Mouse (Mus musculus) limb, embryonic 14.5 days (tissue): ENCODE results near the gene Has3. TPM values are rescaled to one million over a fixed set of nuclear protein-coding genes. Genes with fewer than 3 reads are reported as not detected.
"Not testable (repeated sequence)": the region's sequence is repeated elsewhere in the genome, so short reads cannot be mapped to it uniquely, and the experiment has no call there.

Experiments used
- ATAC-seq: fragments of 200-750 bp; cut with Nextera tagmentation; 2 replicates; pipeline ENCODE4 v1.8.0; 2017; ENCODE audit warnings: low read depth, moderate number of reproducible peaks, moderate TSS enrichment; ENCODE audit not compliant: low FRiP score
- DNase-seq: peaks from one replicate; pipeline ENCODE4 v3.0.0-alpha.2; 2015; ENCODE audit warnings: low spot score
- H3K27ac ChIP-seq: fragments of 300-500 bp; sonication (generic); replicated peaks from 2 replicates; pipeline ENCODE4 v1.5.1; 2014; ENCODE audit warnings: low read depth, mild to moderate bottlenecking, low read length, moderate library complexity, mixed read lengths
- H3K27me3 ChIP-seq: fragments of 300-500 bp; sonication (generic); 2 replicates; pipeline ENCODE4 v1.6.1; 2014; ENCODE audit warnings: low read length, mixed read lengths; ENCODE audit not compliant: control insufficient read depth, insufficient read depth
- H3K36me3 ChIP-seq: fragments of 300-500 bp; sonication (generic); 2 replicates; pipeline ENCODE4 v1.6.1; 2014; ENCODE audit warnings: mild to moderate bottlenecking, low read length, moderate library complexity, mixed read lengths; ENCODE audit not compliant: control insufficient read depth, insufficient read depth
- H3K4me1 ChIP-seq: fragments of 300-500 bp; sonication (generic); 2 replicates; pipeline ENCODE4 v1.6.1; 2014; ENCODE audit warnings: antibody characterized with exemption, low read length, mixed read lengths; ENCODE audit not compliant: control insufficient read depth, insufficient read depth
- H3K4me2 ChIP-seq: fragments of 300-500 bp; sonication (generic); replicated peaks from 2 replicates; pipeline ENCODE4 v1.6.1; 2014; ENCODE audit warnings: low read depth, mild to moderate bottlenecking, low read length, moderate library complexity; ENCODE audit not compliant: severe bottlenecking
- H3K4me3 ChIP-seq: fragments of 300-500 bp; sonication (generic); replicated peaks from 2 replicates; pipeline ENCODE4 v1.5.1; 2014; ENCODE audit warnings: low read length
- H3K9ac ChIP-seq: fragments of 300-500 bp; sonication (generic); 2 replicates; pipeline ENCODE4 v1.6.1; 2014; ENCODE audit warnings: mild to moderate bottlenecking, low read depth, low read length, moderate library complexity; ENCODE audit not compliant: severe bottlenecking
- H3K9me3 ChIP-seq: fragments of 300-500 bp; sonication (generic); 2 replicates; pipeline ENCODE4 v1.6.1; 2016; ENCODE audit warnings: low read length; ENCODE audit not compliant: control insufficient read depth
- POLR2A ChIP-seq: fragments of 200-500 bp; IDR thresholded peaks from 2 replicates; pipeline ENCODE4 v1.8.0; 2012; ENCODE audit warnings: inconsistent platforms, mild to moderate bottlenecking, moderate library complexity, borderline replicate concordance; ENCODE audit not compliant: insufficient read depth, insufficient read length; ENCODE audit errors: extremely low read depth
- WGBS: fragments of 180-500 bp; shearing (Covaris S2); extraction: QIAGEN DNeasy Blood & Tissue Kit; methylation state at CpG from one replicate; pipeline ENCODE4 v1.1.7; 2014; 5-methylcytosine and 5-hydroxymethylcytosine counted together
- polyA plus RNA-seq, 2 experiments: library from polyadenylated mRNA; depleted of rRNA in 1 of 2; stranded (reverse) in 1 of 2; unstranded in 1 of 2; fragments of >200 nt; fragmentation: Nextera tagmentation in 1 of 2; extraction: Ambion mirVana in 1 of 2; gene quantifications; 2 replicates each; pipeline versions ENCODE4 v1.2.1 to v1.2.3; 2012 to 2014

Has3 gene
- polyA plus RNA-seq, 2 experiments, result 0.58 to 2.0 TPM

- H3K9me3 ChIP-seq, result no peaks in the 10 kb centered on the region
- no peak overlapping the region for H3K27ac ChIP-seq
- H3K9ac ChIP-seq, result no peak overlapping the region
- WGBS, result 4% methylated on average over 22 of the region's 22 CpGs
- H3K27me3 ChIP-seq, result peaks cover 43% of the 10 kb centered on the region
- H3K4me3 ChIP-seq, result peak overlapping the region; percentile 52
- H3K36me3 ChIP-seq, result peaks cover 17% of the 10 kb centered on the region
- H3K4me1 ChIP-seq, result peaks cover 17% of the 10 kb centered on the region
- no peak for TF ChIP-seq POLR2A
- peak; percentile 38; the same call in 1 of the 2 replicates for ATAC-seq
- H3K4me2 ChIP-seq, result peak overlapping the region; percentile 97
- peak; percentile 28 for DNase-seq
Measured at GRCm38 (mm10) chr8:106871931-106872371, 1.9 kb downstream of the Has3 start.

- H3K4me1 ChIP-seq, result peaks cover 17% of the 10 kb centered on the region
- peak overlapping the region; percentile 52 for H3K4me3 ChIP-seq
- no peaks in the 10 kb centered on the region for H3K9me3 ChIP-seq
- ATAC-seq (no peak), DNase-seq (no peak)
- H3K9ac ChIP-seq, result 0 out of 2 replicates have a peak overlapping the region, but pooled peaks have one; percentile 3
- 10% methylated on average over 8 of the region's 8 CpGs for WGBS
- H3K27me3 ChIP-seq, result peaks cover 41% of the 10 kb centered on the region
- peak overlapping the region; percentile 97 for H3K4me2 ChIP-seq
- no peak for TF ChIP-seq POLR2A
- H3K36me3 ChIP-seq, result peaks cover 23% of the 10 kb centered on the region
- H3K27ac ChIP-seq, result no peak overlapping the region
Measured at GRCm38 (mm10) chr8:106872454-106873034, 2.5 kb downstream of the Has3 start.

- no peaks in the 10 kb centered on the region for H3K4me1 ChIP-seq
- no peaks in the 10 kb centered on the region for H3K9me3 ChIP-seq
- H3K27me3 ChIP-seq, result no peaks in the 10 kb centered on the region
- TF ChIP-seq POLR2A, result no peak
- DNase-seq (no peak), ATAC-seq (no peak)
- H3K4me2 ChIP-seq, result no peak overlapping the region
- H3K27ac ChIP-seq, result no peak overlapping the region
- H3K9ac ChIP-seq, result no peak overlapping the region
- H3K4me3 ChIP-seq, result no peak overlapping the region
- WGBS, result 89% methylated on average over 8 of the region's 8 CpGs
- H3K36me3 ChIP-seq, result peaks cover 88% of the 10 kb centered on the region
Measured at GRCm38 (mm10) chr8:106880121-106880707, 10.2 kb downstream of the Has3 start.

GRCm38 (mm10) chr8:106884094-106884493, 14.1 kb downstream of the Has3 start:
- H3K4me1 ChIP-seq, H3K4me2 ChIP-seq, H3K27ac ChIP-seq, H3K9me3 ChIP-seq, H3K27me3 ChIP-seq, H3K4me3 ChIP-seq, H3K9ac ChIP-seq, DNase-seq, ATAC-seq: not testable (repeated sequence)
- peaks cover 74% of the 10 kb centered on the region for H3K36me3 ChIP-seq
- 95% methylated on average over 10 of the region's 11 CpGs for WGBS

- H3K4me1 ChIP-seq, DNase-seq, H3K4me3 ChIP-seq, H3K27ac ChIP-seq, H3K27me3 ChIP-seq, H3K9ac ChIP-seq, ATAC-seq, H3K4me2 ChIP-seq, H3K9me3 ChIP-seq: not testable (repeated sequence)
- WGBS, result 90% methylated on average over 4 of the region's 4 CpGs
- H3K36me3 ChIP-seq, result peaks cover 69% of the 10 kb centered on the region
Measured at GRCm38 (mm10) chr8:106884826-106885400, 14.9 kb downstream of the Has3 start.
